Mouse (Mus musculus): ENCODE measurements at regions not wholly inside any gene's neighbourhood (a gene's known extent, or its start where the extent isn't known, plus 50 kb on each side); places are given as distances from the start of the nearest gene placed in this dataset.

DNA sequence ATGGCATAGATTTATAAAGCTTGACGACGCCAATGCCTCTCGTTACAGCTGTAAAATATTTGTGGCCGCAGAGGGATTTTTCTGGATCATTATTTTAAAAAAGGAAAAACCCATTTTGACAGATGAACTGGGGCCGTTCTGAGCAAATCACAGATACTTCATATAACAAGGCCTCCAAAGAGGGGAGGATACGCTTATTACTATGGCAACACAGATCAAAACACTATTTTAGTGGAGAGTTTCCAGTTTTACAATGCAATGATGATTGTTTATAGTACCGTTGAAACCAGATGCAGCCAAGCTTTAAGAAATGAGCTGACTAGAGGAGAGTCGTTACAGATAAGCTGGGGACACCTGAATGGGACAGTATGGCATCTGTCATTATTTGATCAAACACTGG is 287.8 kb downstream of the Zfp326 start:
- no peak overlapping the region for H3K27ac ChIP-seq (ENCODE audit: insufficient read depth, low read depth, low read length)
- H3K4me1 ChIP-seq (ENCODE audit: control insufficient read depth, insufficient read depth, low read length): no peaks in the 10 kb centered on the region
- no peak overlapping the region for H3K4me3 ChIP-seq (ENCODE audit: insufficient read depth, low read length)
- TF ChIP-seq POLR2A (IDR thresholded peaks at IDR 0.05; ENCODE audit: borderline replicate concordance, low read depth, low read length) (no peak), CTCF (IDR thresholded peaks at IDR 0.05; ENCODE audit: low read depth, low read length) (no peak)

DNA sequence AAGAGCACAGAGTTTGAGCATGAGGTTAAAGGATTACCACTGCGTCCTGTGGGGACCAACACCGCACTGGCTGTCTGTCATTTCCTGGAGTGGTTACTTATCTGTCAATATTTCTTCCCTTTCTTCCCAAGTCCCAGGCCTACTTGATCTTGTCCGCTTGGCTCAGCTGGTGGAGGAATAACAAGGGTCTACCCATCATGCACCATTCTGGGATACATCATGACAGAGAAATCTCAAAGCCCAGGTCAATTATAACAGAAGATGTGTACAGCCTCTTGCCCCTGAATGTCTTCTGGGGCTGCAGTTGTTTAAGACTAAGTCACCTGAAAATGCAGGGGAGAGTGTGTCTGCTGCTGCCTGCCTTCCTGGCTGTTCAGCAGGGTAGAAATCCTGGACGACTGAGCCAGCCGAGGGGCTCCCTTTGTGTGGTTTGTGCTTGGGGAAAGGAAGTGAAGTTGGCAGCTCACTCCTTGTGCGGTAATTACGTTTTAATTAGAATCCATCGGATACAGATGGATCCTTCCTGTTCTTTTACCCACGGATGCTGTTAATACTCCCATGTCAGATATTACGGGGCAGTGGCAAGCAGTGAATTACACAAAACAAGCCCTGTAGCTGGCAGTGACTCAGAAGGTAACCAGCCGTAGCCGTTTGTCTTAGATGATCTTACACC is 286.8 kb downstream of the Zfp326 start:
- Histone ChIP-seq H3K4me1 (ENCODE audit: control insufficient read depth, insufficient read depth, low read length) (no peaks in the 10 kb centered on the region), H3K4me3 (ENCODE audit: insufficient read depth, low read length) (no peak overlapping the region), H3K27ac (ENCODE audit: insufficient read depth, low read depth, low read length) (no peak overlapping the region)
- TF ChIP-seq POLR2A (IDR thresholded peaks at IDR 0.05; ENCODE audit: borderline replicate concordance, low read depth, low read length) (no peak), CTCF (IDR thresholded peaks at IDR 0.05; ENCODE audit: low read depth, low read length) (no peak)

DNA sequence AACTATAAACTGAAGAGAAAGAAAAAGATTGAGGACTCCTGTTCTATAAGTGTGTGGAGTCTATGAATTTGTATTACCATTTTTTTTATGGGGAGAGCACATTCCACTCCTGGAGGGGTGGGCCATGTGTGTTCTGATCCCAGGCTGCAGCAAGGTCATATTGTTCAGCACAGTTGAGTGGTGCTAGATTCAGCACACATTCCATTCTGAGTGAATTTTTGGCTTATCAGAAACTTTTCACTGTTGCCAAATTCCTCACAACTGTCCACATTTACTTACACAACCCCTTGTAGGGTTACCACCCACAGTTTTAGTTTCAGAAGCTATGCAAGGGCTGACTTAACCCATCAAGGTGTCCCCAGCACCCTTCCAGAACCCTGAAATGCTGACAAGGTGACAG is 262.7 kb downstream of the Zfp326 start:
- no peak overlapping the region for H3K4me3 ChIP-seq (ENCODE audit: insufficient read depth, low read length)

DNA sequence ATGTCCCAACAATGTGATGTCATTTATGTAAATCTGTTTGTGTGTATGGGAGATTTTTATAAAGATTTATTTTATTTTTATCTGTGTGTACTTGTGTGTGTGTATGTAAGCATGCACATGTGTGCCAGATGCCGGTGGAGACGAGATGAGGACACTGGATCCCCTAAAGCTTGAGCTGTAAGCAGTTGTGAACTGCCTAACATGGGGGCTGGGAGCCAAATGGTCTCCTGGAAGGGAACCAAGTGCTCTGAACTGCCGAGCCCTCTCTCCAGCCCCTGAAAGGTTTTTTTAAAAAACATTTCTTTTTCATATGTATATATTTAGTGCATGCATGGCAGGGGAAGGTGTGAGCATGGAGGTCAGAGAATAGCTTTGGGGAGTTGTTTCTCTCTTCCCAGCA is 246.6 kb downstream of the Zfp326 start:
- Histone ChIP-seq H3K4me1 (ENCODE audit: control insufficient read depth, insufficient read depth, low read length) (no peaks in the 10 kb centered on the region), H3K27ac (ENCODE audit: insufficient read depth, low read depth, low read length) (no peak overlapping the region), H3K4me3 (ENCODE audit: insufficient read depth, low read length) (no peak overlapping the region)
- TF ChIP-seq POLR2A (IDR thresholded peaks at IDR 0.05; ENCODE audit: borderline replicate concordance, low read depth, low read length): no peak
- TF ChIP-seq CTCF (IDR thresholded peaks at IDR 0.05; ENCODE audit: low read depth, low read length): no peak

More for the DNA sequence above, 262.7 kb downstream of the Zfp326 start:
- Histone ChIP-seq H3K27ac (ENCODE audit: insufficient read depth, low read depth, low read length) (no peak overlapping the region), H3K4me1 (ENCODE audit: control insufficient read depth, insufficient read depth, low read length) (no peaks in the 10 kb centered on the region)
- TF ChIP-seq CTCF (IDR thresholded peaks at IDR 0.05; ENCODE audit: low read depth, low read length) (no peak), POLR2A (IDR thresholded peaks at IDR 0.05; ENCODE audit: borderline replicate concordance, low read depth, low read length) (no peak)

DNA sequence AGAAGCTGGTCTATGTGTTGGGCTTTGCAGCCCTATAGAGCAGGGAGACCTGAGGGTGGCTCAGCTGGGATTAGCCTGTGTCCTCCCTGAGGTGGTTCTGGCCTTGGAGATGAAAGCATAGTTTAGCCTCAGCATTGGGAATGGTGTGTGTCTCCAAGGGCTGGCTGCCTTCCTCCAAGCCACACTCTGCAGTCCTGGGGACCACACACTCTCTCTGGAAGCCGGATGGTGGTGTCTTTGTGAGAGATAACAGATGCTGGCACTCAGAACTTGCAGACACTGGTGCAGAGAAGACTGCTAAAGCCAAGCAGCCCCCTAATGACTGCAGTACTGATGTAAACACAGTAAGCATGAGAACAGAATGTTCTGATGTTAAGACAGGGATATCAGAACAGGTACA is 243.2 kb downstream of the Zfp326 start:
- TF ChIP-seq POLR2A (IDR thresholded peaks at IDR 0.05; ENCODE audit: borderline replicate concordance, low read depth, low read length) (no peak), CTCF (IDR thresholded peaks at IDR 0.05; ENCODE audit: low read depth, low read length) (no peak)
- Histone ChIP-seq H3K4me1 (ENCODE audit: control insufficient read depth, insufficient read depth, low read length) (no peaks in the 10 kb centered on the region), H3K27ac (ENCODE audit: insufficient read depth, low read depth, low read length) (no peak overlapping the region), H3K4me3 (ENCODE audit: insufficient read depth, low read length) (no peak overlapping the region)

DNA sequence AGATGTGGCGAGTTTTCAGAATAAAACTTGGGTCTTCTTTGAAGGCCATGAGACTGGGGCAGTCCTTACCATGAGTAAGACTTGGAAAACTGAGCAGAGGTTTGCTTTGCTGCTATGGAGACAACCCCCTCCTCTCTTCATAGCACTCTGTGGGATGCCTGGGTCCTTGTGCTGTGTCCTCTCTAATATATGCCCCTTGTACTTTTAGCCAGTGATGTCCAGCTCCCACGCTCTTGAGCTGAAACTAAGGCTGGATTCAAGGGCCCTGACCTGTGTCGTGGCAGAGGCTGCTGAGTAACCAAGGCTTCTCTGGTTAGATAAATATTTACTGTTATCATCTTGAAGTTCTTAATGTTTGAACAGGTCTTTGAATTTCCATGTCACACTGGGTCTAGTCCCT is 236.8 kb downstream of the Zfp326 start:
- TF ChIP-seq CTCF (IDR thresholded peaks at IDR 0.05; ENCODE audit: low read depth, low read length): no peak
- no peak for TF ChIP-seq POLR2A (IDR thresholded peaks at IDR 0.05; ENCODE audit: borderline replicate concordance, low read depth, low read length)
- H3K4me1 ChIP-seq (ENCODE audit: control insufficient read depth, insufficient read depth, low read length): no peaks in the 10 kb centered on the region
- no peak overlapping the region for H3K27ac ChIP-seq (ENCODE audit: insufficient read depth, low read depth, low read length)
- no peak overlapping the region for H3K4me3 ChIP-seq (ENCODE audit: insufficient read depth, low read length)

DNA sequence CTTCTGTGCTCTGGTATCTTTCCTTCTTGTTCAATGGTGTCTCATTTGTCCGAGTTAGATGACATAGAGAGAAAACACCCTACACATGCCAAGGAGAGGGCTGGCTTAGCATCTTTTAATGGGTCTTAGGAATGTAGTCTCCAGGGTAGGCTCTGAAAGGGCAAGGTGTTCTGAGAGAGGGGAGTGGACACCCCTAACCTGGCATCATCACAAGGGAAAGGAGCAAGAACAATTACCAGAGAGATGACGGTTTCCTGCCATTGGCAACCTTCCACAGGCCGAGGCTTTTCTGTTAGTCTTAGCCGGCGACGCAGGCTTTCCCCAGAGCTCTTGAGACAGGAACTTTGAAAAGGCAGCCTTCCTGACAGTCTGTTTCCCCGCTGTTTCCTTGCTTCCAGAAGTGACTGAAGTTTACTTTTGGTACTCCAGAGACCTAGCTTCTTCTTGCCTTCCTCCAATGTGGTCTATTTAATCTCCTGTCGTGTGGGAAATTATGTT is 232.2 kb downstream of the Zfp326 start:
- Histone ChIP-seq H3K4me1 (ENCODE audit: control insufficient read depth, insufficient read depth, low read length) (no peaks in the 10 kb centered on the region), H3K4me3 (ENCODE audit: insufficient read depth, low read length) (no peak overlapping the region), H3K27ac (ENCODE audit: insufficient read depth, low read depth, low read length) (no peak overlapping the region)
- TF ChIP-seq CTCF (IDR thresholded peaks at IDR 0.05; ENCODE audit: low read depth, low read length) (no peak), POLR2A (IDR thresholded peaks at IDR 0.05; ENCODE audit: borderline replicate concordance, low read depth, low read length) (no peak)

DNA sequence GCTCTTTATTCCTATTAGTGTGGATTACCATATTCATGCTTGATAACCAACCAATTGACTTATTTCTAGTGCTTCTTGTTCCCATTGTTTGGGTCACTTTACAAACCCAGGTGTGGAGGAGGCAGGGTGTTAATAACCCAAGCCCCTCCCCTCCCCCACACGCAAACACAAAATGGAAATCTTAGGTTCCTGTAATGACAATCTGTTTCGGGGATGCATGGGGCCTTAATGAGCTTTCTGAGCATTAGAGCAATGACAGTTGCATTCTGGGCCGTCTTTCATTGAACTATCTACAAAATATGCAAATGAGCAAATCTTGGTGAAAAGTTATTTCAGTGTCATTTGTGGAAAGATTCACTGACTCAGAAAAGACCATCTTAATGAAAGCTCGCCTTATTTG is 225.9 kb downstream of the Zfp326 start:
- no peak for TF ChIP-seq CTCF (IDR thresholded peaks at IDR 0.05; ENCODE audit: low read depth, low read length)
- no peak for TF ChIP-seq POLR2A (IDR thresholded peaks at IDR 0.05; ENCODE audit: borderline replicate concordance, low read depth, low read length)
- Histone ChIP-seq H3K4me3 (ENCODE audit: insufficient read depth, low read length) (no peak overlapping the region), H3K27ac (ENCODE audit: insufficient read depth, low read depth, low read length) (no peak overlapping the region), H3K4me1 (ENCODE audit: control insufficient read depth, insufficient read depth, low read length) (no peaks in the 10 kb centered on the region)

DNA sequence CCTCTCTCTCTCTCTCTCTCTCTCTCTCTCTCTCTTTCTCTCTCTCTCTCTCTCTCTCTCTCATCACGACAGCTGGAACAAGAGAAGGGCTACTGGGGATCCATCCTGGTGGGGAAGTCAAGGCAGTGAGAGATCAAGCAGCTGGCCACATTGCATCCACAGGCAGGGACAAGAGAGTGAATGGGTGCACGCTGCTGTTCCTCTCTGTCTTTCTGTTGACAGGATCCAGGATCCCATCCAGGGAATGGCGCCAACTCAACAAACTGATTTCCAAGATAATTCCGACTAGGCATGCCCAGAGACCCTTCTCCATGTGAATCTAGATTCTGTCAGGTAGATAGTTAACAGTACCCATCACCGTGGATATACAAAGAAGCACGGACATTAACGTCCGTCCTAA is 222.5 kb downstream of the Zfp326 start:
- TF ChIP-seq CTCF (IDR thresholded peaks at IDR 0.05; ENCODE audit: low read depth, low read length) (no peak), POLR2A (IDR thresholded peaks at IDR 0.05; ENCODE audit: borderline replicate concordance, low read depth, low read length) (no peak)
- H3K4me1 ChIP-seq (ENCODE audit: control insufficient read depth, insufficient read depth, low read length): no peaks in the 10 kb centered on the region
- no peak overlapping the region for H3K4me3 ChIP-seq (ENCODE audit: insufficient read depth, low read length)
- no peak overlapping the region for H3K27ac ChIP-seq (ENCODE audit: insufficient read depth, low read depth, low read length)

DNA sequence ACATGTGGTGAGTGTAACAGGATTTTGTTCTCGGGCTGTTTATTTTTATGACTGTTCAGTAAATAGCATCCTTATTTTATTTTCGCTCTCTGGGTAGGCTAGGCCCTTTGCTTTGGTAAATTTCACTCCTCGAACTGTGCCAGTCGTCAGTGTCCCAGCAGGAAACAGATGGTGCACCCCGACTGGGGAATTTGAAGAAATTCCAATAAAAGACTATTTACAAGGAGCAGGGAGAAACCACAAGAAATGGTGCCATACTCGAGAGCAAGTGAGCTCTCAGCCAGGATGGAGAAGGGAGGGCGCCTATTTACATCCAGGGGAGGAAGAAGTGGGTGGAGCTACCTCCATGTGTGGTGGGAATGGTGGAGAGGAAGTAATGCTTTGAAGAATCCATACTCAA is 213.0 kb downstream of the Zfp326 start:
- Histone ChIP-seq H3K4me3 (ENCODE audit: insufficient read depth, low read length) (no peak overlapping the region), H3K27ac (ENCODE audit: insufficient read depth, low read depth, low read length) (no peak overlapping the region), H3K4me1 (ENCODE audit: control insufficient read depth, insufficient read depth, low read length) (no peaks in the 10 kb centered on the region)
- TF ChIP-seq CTCF (IDR thresholded peaks at IDR 0.05; ENCODE audit: low read depth, low read length) (no peak), POLR2A (IDR thresholded peaks at IDR 0.05; ENCODE audit: borderline replicate concordance, low read depth, low read length) (no peak)
